Mouse (Mus musculus) ES-Bruce4 (cell line): Measurements from ENCODE around the gene Ltbp3.

Experiments
- CTCF ChIP-seq: IDR thresholded peaks from one replicate; pipeline ENCODE4 v1.8.1; 2011; ENCODE audit warnings: low read depth, low read length
- POLR2A ChIP-seq: IDR thresholded peaks from one replicate; pipeline ENCODE4 v1.8.1; 2011; ENCODE audit warnings: low read length; ENCODE audit not compliant: insufficient read depth

DNA sequence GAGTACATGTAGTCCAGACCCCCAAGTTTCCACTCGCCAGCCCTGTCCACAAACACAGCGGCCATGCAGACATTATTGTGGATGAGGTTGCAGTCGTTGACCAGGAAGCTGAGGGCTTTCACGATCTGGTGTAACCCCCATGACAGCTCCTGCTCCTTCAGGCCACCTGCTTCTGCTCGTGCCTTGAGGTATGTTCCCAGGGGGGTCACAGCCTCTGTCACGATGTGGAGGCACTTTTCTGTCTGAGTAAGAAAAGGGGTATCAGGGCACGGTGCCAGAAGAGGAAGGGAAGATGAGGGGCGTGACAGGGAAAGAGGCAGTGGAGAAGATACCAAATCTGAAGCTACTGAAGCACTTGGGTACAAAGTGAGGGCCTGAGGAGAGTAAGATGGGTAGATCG is 29.6 kb downstream of the Ltbp3 start:
- TF ChIP-seq POLR2A = no peak
- TF ChIP-seq CTCF = no peak
